Mouse (Mus musculus) retina, postnatal 1 day (tissue): ENCODE results near the gene Slc5a3.

ENCODE experiments used
- DNase-seq: peaks from one replicate; pipeline ENCODE4 v3.0.0-alpha.2; 2012

Gene Slc5a3

DNA sequence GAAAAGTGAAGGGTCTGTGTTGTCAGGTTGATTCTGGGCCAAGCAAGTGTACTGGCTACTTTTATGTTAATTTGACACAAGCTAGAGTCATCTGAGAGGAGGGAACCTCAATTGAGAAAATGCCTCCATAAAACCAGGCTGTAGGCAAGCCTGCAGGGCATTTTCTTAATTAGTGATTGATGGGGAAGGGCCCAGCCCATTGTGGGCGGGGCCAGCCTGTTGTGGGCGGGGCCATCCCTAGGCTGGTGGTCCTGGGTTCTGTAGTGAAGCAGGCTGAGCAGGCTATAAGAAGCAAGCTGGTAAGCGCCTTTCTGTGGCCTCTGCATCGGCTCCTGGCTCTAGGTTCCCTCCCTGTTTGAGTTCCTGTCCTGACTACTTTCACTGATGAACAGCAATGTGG lies 69.1 kb downstream of the Slc5a3 start:
- no peak for DNase-seq

DNA sequence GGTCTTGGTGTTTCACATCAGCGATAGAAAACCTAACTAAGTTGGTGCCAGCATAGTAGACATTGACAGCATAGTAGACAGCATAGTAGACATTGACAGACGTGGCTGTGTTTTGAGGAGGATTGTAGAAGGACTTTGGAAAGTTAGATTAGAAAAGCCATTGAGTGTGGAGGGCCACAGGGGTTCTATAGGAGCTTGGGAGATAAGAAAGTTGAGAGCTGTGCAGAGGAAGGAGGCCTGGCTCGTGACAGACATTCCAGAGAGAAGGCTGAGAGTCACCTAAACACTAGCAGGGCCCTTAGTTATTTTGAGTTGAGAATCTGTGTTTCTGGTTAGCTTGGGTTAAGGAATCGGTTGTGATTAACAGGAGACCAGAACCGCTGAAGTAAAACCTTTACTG lies 69.5 kb downstream of the Slc5a3 start:
- DNase-seq = no peak

DNA sequence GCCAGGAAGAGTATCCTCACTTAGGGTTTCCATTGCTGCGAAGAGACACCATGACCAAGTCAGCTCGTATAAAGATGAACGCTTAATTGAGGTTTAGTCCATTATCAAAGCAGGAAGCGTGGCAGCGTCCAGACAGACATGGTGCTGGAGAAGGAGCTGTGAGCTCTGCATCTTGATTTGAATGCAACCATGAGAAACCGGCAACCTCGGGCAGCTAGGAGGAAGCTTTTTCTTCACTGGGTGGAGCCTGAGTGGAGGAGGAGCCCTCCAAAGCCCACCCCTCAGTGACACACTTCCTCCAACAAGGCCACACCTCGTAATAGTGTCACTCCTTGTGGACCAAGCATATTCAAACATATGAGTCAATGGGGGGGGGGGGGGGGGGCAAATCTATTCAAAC lies 71.7 kb downstream of the Slc5a3 start:
- DNase-seq = no peak

DNA sequence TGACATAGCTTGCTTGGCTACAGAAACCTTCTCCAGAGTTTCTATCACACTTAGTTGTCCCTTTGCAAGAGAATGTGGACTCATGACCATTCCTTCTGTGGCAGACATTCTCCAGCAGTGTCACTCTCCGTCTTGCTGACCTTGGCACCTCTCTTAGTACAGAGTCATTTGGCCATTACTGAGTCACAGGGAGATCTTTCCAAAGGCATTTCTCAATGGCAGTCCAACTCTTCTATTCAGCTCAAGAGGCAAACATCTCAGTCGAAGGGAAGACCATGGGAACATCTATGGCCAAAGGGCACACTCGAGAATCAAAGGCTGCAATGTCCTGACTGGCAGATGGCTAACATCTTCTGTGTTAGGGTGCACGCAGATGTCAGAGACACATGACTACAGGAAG lies 74.4 kb downstream of the Slc5a3 start:
- no peak for DNase-seq

DNA sequence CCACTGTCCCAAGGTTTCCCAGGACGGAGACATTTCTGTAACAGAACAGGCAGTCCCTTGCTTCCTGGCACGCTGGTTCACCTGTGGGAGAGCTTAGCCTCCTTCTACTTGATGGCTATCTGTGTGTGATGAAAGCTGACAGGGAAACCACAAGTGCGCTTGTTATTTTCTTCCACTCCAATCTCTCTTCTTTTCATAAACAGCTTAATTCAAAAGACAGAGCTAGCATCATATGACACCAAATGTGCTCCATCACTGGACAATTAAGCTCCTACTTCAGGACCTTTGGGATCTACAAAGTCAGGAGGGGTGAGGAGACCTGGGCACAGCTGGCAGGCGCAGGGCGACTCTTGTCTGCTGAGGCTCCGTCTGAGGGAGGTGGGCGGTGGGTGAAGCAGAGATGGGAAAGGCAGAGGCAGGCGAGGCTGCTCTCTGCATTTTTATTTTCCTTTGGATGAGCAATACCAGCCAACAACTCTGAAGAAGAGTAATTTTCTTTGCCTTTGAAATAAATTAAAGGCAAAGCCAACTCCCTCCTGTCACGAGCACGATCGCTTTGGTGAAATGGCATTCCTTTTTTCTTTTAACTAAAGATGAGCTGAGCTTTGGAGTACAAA lies 76.1 kb downstream of the Slc5a3 start:
- peak; percentile 55 for DNase-seq

DNA sequence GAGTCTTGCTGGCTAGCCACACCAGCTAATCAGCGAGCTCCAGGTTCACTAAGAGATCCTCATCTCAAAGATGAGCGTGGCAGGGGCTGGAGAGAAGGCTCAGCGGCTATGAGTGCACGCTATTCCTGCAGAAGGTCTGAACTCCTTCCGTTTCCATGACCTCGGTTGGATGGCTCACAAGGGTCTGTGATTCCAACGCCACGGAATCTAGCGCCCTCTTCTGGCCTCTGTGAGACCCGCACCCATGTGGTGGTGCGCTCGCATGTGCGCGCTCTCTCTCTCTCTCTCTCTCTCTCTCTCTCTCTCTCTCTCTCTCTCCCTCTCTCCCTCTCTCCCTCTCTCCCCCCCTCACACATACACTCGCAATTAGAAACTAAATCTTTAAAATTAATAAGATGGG lies 78.2 kb downstream of the Slc5a3 start:
- DNase-seq = no peak
